Comparison of ENCODE assay signal across 11 mouse cellular contexts in the genomic region with DNA sequence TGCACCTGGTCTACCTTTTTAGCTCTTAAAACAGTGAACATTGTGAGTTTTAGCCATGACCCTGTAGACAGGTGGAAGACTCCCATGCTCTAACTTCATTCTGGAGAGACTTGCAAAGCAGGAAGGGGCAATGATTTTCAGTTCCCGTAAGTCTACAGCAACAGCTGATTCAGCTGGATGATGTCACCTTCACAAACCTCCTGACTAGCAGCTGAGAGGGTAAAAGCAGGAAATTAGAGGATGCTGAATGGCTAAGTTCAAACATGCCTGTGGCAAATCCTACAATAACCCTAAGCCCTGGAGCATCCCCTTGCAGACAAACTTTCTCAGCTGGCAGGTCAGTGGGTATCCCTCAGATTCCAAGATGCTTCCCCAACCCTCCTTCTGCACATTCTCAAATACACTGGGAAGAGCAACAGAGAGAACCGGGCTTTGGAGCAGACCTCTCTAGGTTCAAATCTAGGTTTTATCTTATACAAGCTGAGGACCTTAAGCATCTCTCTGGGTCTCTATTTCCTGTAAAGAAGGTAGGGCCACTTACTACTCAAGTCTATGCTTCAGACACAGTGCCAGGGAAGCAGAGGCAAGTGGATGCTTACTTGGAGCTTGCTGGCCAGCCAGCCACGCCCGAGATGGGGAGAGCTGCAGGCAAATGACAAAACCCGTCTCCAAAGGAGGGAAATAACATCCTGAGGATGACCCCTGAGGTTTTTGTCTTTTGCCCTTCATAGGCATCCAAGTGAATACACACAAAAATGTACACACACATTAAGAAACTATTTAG. TPM values are rescaled to one million over a fixed set of nuclear protein-coding genes. Genes with fewer than 3 reads are reported as not detected.
DNase-seq lines count a peak whose midpoint lies in the region; ATAC-seq and TF ChIP-seq lines count a peak whose summit lies in the region.
"Had no signal": no experiment of that assay in that cellular context is flagged by ENCODE, and none has a peak within 500 bp of the region (broad histone marks: within the 10 kb centered on the region; RNA-seq: fewer than 3 reads in every experiment).

No protein-coding gene starts in this region.

- no peak overlapping the region for H3ac ChIP-seq in C2C12 (ENCODE audit: control insufficient read depth, insufficient read length, low read depth)

- H3K36me3 ChIP-seq in heart, embryonic 12.5 days = no peaks in the 10 kb centered on the region
- H3K36me3 ChIP-seq in C2C12 (ENCODE audit: control insufficient read depth, insufficient read depth) = peaks cover 28% of the 10 kb centered on the region
- peaks cover 33% of the 10 kb centered on the region for H3K36me3 ChIP-seq in liver, embryonic 13.5 days

- no peak for TF ChIP-seq POLR2A in bone marrow macrophage, adult 2 months (IDR thresholded peaks at IDR 0.05; ENCODE audit: borderline replicate concordance, low read depth, low read length)

- intact Hi-C loops in heart, postnatal 14 days (cut with DNase I) = no loop called here

- 64% methylated on average over 5 of the region's 5 CpGs for WGBS in heart, embryonic 12.5 days
- WGBS in liver, embryonic 13.5 days (ENCODE audit: insufficient replicate concordance) = 55% methylated on average over 5 of the region's 5 CpGs

- DNase-seq in heart, postnatal 14 days = no peak
- DNase-seq in liver, embryonic 13.5 days = no peak
- DNase-seq in cerebellum, adult 9-10 months = no peak
- DNase-seq in urinary bladder, postnatal 4 days (ENCODE audit: low spot score in 2 of 2) = no peak
- no peak for DNase-seq in layer of hippocampus, adult 11-12 months (ENCODE audit: low spot score)
- DNase-seq: cerebellum, adult 8-10 months; midbrain, embryonic 14.5 days; thymus, postnatal 14 days had no signal

- TF ChIP-seq CTCF in C2C12 (IDR thresholded peaks at IDR 0.05; ENCODE audit: control insufficient read depth, insufficient read depth, insufficient read length) = no peak
- TF ChIP-seq CTCF in bone marrow macrophage, adult 2 months (IDR thresholded peaks at IDR 0.05; ENCODE audit: low read depth, low read length) = no peak

- H3K9me3 ChIP-seq in heart, embryonic 12.5 days (replicated peaks) = no peaks in the 10 kb centered on the region
- no peaks in the 10 kb centered on the region for H3K9me3 ChIP-seq in liver, embryonic 13.5 days (replicated peaks)

- peak overlapping the region; percentile 40 for H3K27ac ChIP-seq in heart, embryonic 12.5 days (ENCODE audit: poor library complexity, severe bottlenecking)
- peak overlapping the region; percentile 93 for H3K27ac ChIP-seq in bone marrow macrophage, adult 2 months (ENCODE audit: insufficient read depth, low read depth, low read length)
- peak overlapping the region; percentile 100 for H3K27ac ChIP-seq in liver, embryonic 13.5 days

- peaks cover 94% of the 10 kb centered on the region for H3K79me2 ChIP-seq in C2C12 (ENCODE audit: control insufficient read depth, insufficient read depth)

- no peak for ATAC-seq in heart, embryonic 12.5 days (ENCODE audit: insufficient number of reproducible peaks, low FRiP score)
- ATAC-seq in liver, embryonic 13.5 days (ENCODE audit: low read depth) = no peak

- 0 out of 2 replicates have a peak overlapping the region, but pooled peaks have one; percentile 9 for H3K4me2 ChIP-seq in heart, embryonic 12.5 days
- H3K4me2 ChIP-seq in liver, embryonic 13.5 days = peak overlapping the region; percentile 66

- H3K9ac ChIP-seq in heart, embryonic 12.5 days = no peak overlapping the region
- peak overlapping the region; percentile 69 for H3K9ac ChIP-seq in liver, embryonic 13.5 days

- peaks cover 52% of the 10 kb centered on the region for H3K4me1 ChIP-seq in heart, embryonic 12.5 days (replicated peaks)
- H3K4me1 ChIP-seq in bone marrow macrophage, adult 2 months (ENCODE audit: control insufficient read depth, insufficient read depth, low read length) = peaks cover 73% of the 10 kb centered on the region
- peaks cover 99% of the 10 kb centered on the region for H3K4me1 ChIP-seq in liver, embryonic 13.5 days (replicated peaks)

- peaks cover 66% of the 10 kb centered on the region for H3K79me3 ChIP-seq in C2C12 (ENCODE audit: low read depth)

- no peak overlapping the region for H3K4me3 ChIP-seq in heart, embryonic 12.5 days
- H3K4me3 ChIP-seq in C2C12 (ENCODE audit: insufficient read depth, poor library complexity, severe bottlenecking) = no peak overlapping the region
- H3K4me3 ChIP-seq in bone marrow macrophage, adult 2 months (ENCODE audit: insufficient read depth, low read length) = no peak overlapping the region
- H3K4me3 ChIP-seq in liver, embryonic 13.5 days (replicated peaks) = peak overlapping the region; percentile 27

- H3K27me3 ChIP-seq in heart, embryonic 12.5 days (replicated peaks) = no peaks in the 10 kb centered on the region
- H3K27me3 ChIP-seq in C2C12 (ENCODE audit: control insufficient read depth, insufficient read depth, insufficient read length) = no peaks in the 10 kb centered on the region
- H3K27me3 ChIP-seq in liver, embryonic 13.5 days = no peaks in the 10 kb centered on the region

TF ChIP-seq in C2C12, 6 proteins besides CTCF, POLR2A, EP300 and RAD21:
- TF ChIP-seq USF1 (IDR thresholded peaks at IDR 0.05; ENCODE audit: low read depth) (no peak), MYOD1 (IDR thresholded peaks at IDR 0.05; ENCODE audit: control insufficient read depth, insufficient read length, low read depth) (peak; percentile 66)

RNA-seq across cellular contexts. Expression of gene Bcl2l1, which starts 21.2 kb away (rescaled TPM):
- 83.0 and 85.9 TPM in 2 replicates for polyA plus RNA-seq in heart, embryonic 12.5 days (2016; fragmentation: Nextera tagmentation; extraction: Ambion mirVana)
- total RNA-seq in heart, postnatal 14 days (2021) = 10 to 100 TPM; 79.8 to 92.2 TPM
- polyA plus RNA-seq in C2C12 (2012; fragmentation: generic; extraction: Trizol) = 67.3 TPM
- 29.0 and 30.8 TPM in 2 replicates for polyA plus RNA-seq in bone marrow macrophage, adult 2 months (2012; ENCODE audit: insufficient read depth, insufficient read length, missing spikeins)
- polyA plus RNA-seq in liver, embryonic 13.5 days (2015; fragmentation: Nextera tagmentation; extraction: Ambion mirVana) = 148 and 164 TPM in 2 replicates

RNA-seq across cellular contexts. Expression of gene Tpx2, which starts 37.4 kb away (rescaled TPM):
- 65.6 and 74.1 TPM in 2 replicates for polyA plus RNA-seq in heart, embryonic 12.5 days (2016; fragmentation: Nextera tagmentation; extraction: Ambion mirVana)
- total RNA-seq in heart, postnatal 14 days (2021) = 1 to 10 TPM; 4.4 to 8.5 TPM
- 54.8 TPM for polyA plus RNA-seq in C2C12 (2012; fragmentation: generic; extraction: Trizol)
- polyA plus RNA-seq in bone marrow macrophage, adult 2 months (2012; ENCODE audit: insufficient read depth, insufficient read length, missing spikeins) = 35.1 and 38.3 TPM in 2 replicates
- 59.8 and 79.4 TPM in 2 replicates for polyA plus RNA-seq in liver, embryonic 13.5 days (2015; fragmentation: Nextera tagmentation; extraction: Ambion mirVana)

RNA-seq across cellular contexts. Expression of gene Cox4i2, which starts 56.4 kb away (rescaled TPM):
- 18.9 and 20.8 TPM in 2 replicates for polyA plus RNA-seq in heart, embryonic 12.5 days (2016; fragmentation: Nextera tagmentation; extraction: Ambion mirVana)
- total RNA-seq in heart, postnatal 14 days (2021) = 10 to 100 TPM; 17.8 to 19.1 TPM
- polyA plus RNA-seq in C2C12 (2012; fragmentation: generic; extraction: Trizol) = 0.39 TPM
- not detected in 2 replicates for polyA plus RNA-seq in bone marrow macrophage, adult 2 months (2012; ENCODE audit: insufficient read depth, insufficient read length, missing spikeins)
- 1.1 and 1.2 TPM in 2 replicates for polyA plus RNA-seq in liver, embryonic 13.5 days (2015; fragmentation: Nextera tagmentation; extraction: Ambion mirVana)

Comparison
In these comparisons a context has a peak if more than half of its experiments do, and no peak if none do; other contexts are left out.
1. H3K27ac ChIP-seq: peak in every context shown above with its lines; median percentile 100 in liver, embryonic 13.5 days; 93 in bone marrow macrophage, adult 2 months; 40 in heart, embryonic 12.5 days.